ENCODE assay signal across 9 mouse cellular contexts in the genomic region with DNA sequence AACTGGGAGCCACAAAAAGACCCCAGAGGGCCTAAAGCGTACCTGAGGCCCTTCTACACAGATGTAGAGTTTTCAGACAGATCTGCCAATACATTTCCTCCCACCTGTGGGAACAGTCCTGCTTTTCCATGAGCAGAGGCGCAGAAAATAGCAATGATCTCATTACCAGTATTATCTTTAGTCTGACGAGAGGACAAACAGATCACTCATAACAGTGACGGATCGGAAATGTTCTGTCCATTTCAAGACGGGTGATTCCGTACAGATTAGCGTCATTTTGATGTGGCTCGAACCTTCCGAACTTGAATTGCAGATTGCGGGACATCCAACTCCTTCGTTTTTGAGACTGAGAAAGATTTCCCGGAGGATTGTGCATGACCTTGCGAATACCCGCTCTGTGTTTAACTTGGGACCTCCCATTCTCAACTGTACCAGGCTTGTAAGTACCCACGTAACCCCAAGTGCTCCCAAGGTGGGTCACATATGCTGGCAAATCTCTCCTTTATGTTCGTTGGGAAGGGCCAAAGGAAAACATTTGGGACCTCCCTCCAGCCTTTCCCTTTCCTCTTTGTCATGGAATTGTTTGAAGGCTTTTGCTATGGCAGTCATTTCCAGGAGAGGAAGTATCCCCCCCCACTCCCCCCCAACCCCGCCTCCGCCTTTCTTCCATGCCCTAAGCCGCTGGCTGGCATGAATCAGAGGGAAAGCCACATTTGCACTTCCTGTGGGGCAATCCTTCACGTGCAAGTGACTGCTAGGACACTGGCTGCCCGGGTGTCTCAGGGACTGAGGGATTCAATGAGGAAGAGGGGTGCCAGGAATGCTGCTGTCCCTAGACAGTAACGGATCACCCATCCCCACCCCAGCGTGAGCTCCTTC. TPM values are rescaled to one million over a fixed set of nuclear protein-coding genes. Genes with fewer than 3 reads are reported as not detected.
DNase-seq lines count a peak whose midpoint lies in the region; ATAC-seq and TF ChIP-seq lines count a peak whose summit lies in the region.
"Had no signal": no experiment of that assay in that cellular context is flagged by ENCODE, and none has a peak within 500 bp of the region (broad histone marks: within the 10 kb centered on the region; RNA-seq: fewer than 3 reads in every experiment).

No protein-coding gene starts in this region.

- no peaks in the 10 kb centered on the region for H3K36me3 ChIP-seq in kidney, adult 2 months (ENCODE audit: control insufficient read depth, insufficient read depth, low read length)
- no peaks in the 10 kb centered on the region for H3K36me3 ChIP-seq in kidney, postnatal 0 days (ENCODE audit: insufficient read depth, low read length)
- H3K36me3 ChIP-seq in midbrain, embryonic 12.5 days: no peaks in the 10 kb centered on the region

- no peak for TF ChIP-seq POLR2A in kidney, adult 2 months (IDR thresholded peaks at IDR 0.05; ENCODE audit: low read depth, low read length)

- TF ChIP-seq CTCF in kidney, adult 2 months (conservative IDR thresholded peaks at IDR 0.05; ENCODE audit: insufficient read depth, insufficient read length, low read depth, low read length): no peak
- TF ChIP-seq CTCF in kidney, postnatal 0 days (IDR thresholded peaks at IDR 0.05; ENCODE audit: low read depth): no peak

- H3K27me3 ChIP-seq in kidney, adult 2 months (replicated peaks; ENCODE audit: control insufficient read depth, insufficient read depth, low read length): no peaks in the 10 kb centered on the region
- no peaks in the 10 kb centered on the region for H3K27me3 ChIP-seq in kidney, postnatal 0 days (ENCODE audit: insufficient read depth, low read length)
- H3K27me3 ChIP-seq in midbrain, embryonic 12.5 days: peaks cover 27% of the 10 kb centered on the region

- peak; percentile 12 for DNase-seq in kidney, adult 2 months
- DNase-seq in kidney, postnatal 10 days: no peak
- peak; percentile 25 for DNase-seq in gastrocnemius, postnatal 25 days
- DNase-seq in kidney, postnatal 0 days (ENCODE audit: low spot score): peak; percentile 61
- DNase-seq in frontal cortex, postnatal 25 days (ENCODE audit: low spot score in 2 of 2): no peak
- no peak for DNase-seq in left cerebral cortex, postnatal 25 days (ENCODE audit: low spot score in 2 of 2)
- no peak for DNase-seq in urinary bladder, adult 2 months (ENCODE audit: low spot score)

- H3K9ac ChIP-seq in kidney, postnatal 0 days (ENCODE audit: low read depth, low read length): peak overlapping the region; percentile 43; the same call in 1 of the 2 replicates
- H3K9ac ChIP-seq in midbrain, embryonic 12.5 days (replicated peaks): peak overlapping the region; percentile 15; the same call in 1 of the 2 replicates

- no peaks in the 10 kb centered on the region for H3K4me1 ChIP-seq in kidney, adult 2 months (ENCODE audit: control insufficient read depth, insufficient read depth, low read length)
- H3K4me1 ChIP-seq in kidney, postnatal 0 days (replicated peaks; ENCODE audit: insufficient read depth, low read length): peaks cover 9% of the 10 kb centered on the region
- peaks cover 20% of the 10 kb centered on the region for H3K4me1 ChIP-seq in midbrain, embryonic 12.5 days

- peak overlapping the region; percentile 57 for H3K27ac ChIP-seq in kidney, adult 2 months (ENCODE audit: insufficient read depth, low read depth, low read length)
- peak overlapping the region; percentile 70 for H3K27ac ChIP-seq in kidney, postnatal 0 days
- H3K27ac ChIP-seq in midbrain, embryonic 12.5 days (replicated peaks): peak overlapping the region; percentile 35

- intact Hi-C loops in left cerebral cortex, postnatal 25 days (cut with DNase I): no loop called here

- WGBS in kidney, adult 2 months: 53% methylated on average over 24 of the region's 24 CpGs
- 56% methylated on average over 24 of the region's 24 CpGs for WGBS in kidney, postnatal 0 days
- 44% methylated on average over 24 of the region's 24 CpGs for WGBS in midbrain, embryonic 12.5 days

- no peaks in the 10 kb centered on the region for H3K9me3 ChIP-seq in kidney, postnatal 0 days (replicated peaks; ENCODE audit: low read length)
- peaks cover 3% of the 10 kb centered on the region; the same call in 1 of the 2 replicates for H3K9me3 ChIP-seq in midbrain, embryonic 12.5 days

- peak overlapping the region; percentile 45 for H3K4me2 ChIP-seq in kidney, postnatal 0 days (ENCODE audit: low read length)
- peak overlapping the region; percentile 53 for H3K4me2 ChIP-seq in midbrain, embryonic 12.5 days (replicated peaks)

- ATAC-seq in kidney, postnatal 0 days (replicated peaks; ENCODE audit: low FRiP score, low read depth): 0 out of 2 replicates have a peak, but pooled peaks have one; percentile 4
- peak; percentile 77 for ATAC-seq in midbrain, embryonic 12.5 days (ENCODE audit: low FRiP score, low read depth)

- H3K4me3 ChIP-seq in kidney, adult 2 months (ENCODE audit: insufficient read depth, low read depth, low read length): peak overlapping the region; percentile 16; the same call in 1 of the 2 replicates
- H3K4me3 ChIP-seq in kidney, postnatal 0 days (replicated peaks; ENCODE audit: low read depth, low read length): no peak overlapping the region; the same call in 1 of the 2 replicates
- H3K4me3 ChIP-seq in midbrain, embryonic 12.5 days: peak overlapping the region; percentile 25

RNA-seq across cellular contexts. Expression of a gene that starts 2.1 kb away (rescaled TPM):
- 0.55 and 1.4 TPM in 2 replicates for polyA plus RNA-seq in kidney, adult 2 months (2012; rRNA removed)
- not detected for total RNA-seq in gastrocnemius, postnatal 25 days (2021)
- polyA plus RNA-seq in kidney, postnatal 0 days (2015; fragmentation: Nextera tagmentation; extraction: Ambion mirVana): 0.37 and 0.62 TPM in 2 replicates
- 0.24 and 0.45 TPM in 2 replicates for polyA plus RNA-seq in midbrain, embryonic 12.5 days (2016; fragmentation: Nextera tagmentation; extraction: Ambion mirVana)
- total RNA-seq in left cerebral cortex, postnatal 25 days (2021): not detected
- 0.06 and 0.21 TPM in 2 replicates for polyA plus RNA-seq in urinary bladder, adult 2 months (2012; rRNA removed)

RNA-seq across cellular contexts. Expression of a gene that starts 54.3 kb away (rescaled TPM):
- 71.1 and 82.9 TPM in 2 replicates for polyA plus RNA-seq in kidney, adult 2 months (2012; rRNA removed)
- 10 to 100 TPM in 1 of 2 experiments, 1 to 10 TPM in 1; 4.8 to 10.2 TPM for total RNA-seq in gastrocnemius, postnatal 25 days (2021)
- 48.0 and 52.3 TPM in 2 replicates for polyA plus RNA-seq in kidney, postnatal 0 days (2015; fragmentation: Nextera tagmentation; extraction: Ambion mirVana)
- 2.3 and 4.0 TPM in 2 replicates for polyA plus RNA-seq in midbrain, embryonic 12.5 days (2016; fragmentation: Nextera tagmentation; extraction: Ambion mirVana)
- 10 to 100 TPM; 42.6 to 43.9 TPM for total RNA-seq in left cerebral cortex, postnatal 25 days (2021)
- polyA plus RNA-seq in urinary bladder, adult 2 months (2012; rRNA removed): 40.7 and 41.8 TPM in 2 replicates

RNA-seq across cellular contexts. Expression of a gene that starts 54.3 kb away (rescaled TPM):
- polyA plus RNA-seq in kidney, adult 2 months (2012; rRNA removed): 14.2 and 15.6 TPM in 2 replicates
- total RNA-seq in gastrocnemius, postnatal 25 days (2021): 1 to 10 TPM; 3.4 to 3.9 TPM
- polyA plus RNA-seq in kidney, postnatal 0 days (2015; fragmentation: Nextera tagmentation; extraction: Ambion mirVana): 31.8 and 34.8 TPM in 2 replicates
- 39.0 and 43.6 TPM in 2 replicates for polyA plus RNA-seq in midbrain, embryonic 12.5 days (2016; fragmentation: Nextera tagmentation; extraction: Ambion mirVana)
- 100 to 1,000 TPM; 143 to 147 TPM for total RNA-seq in left cerebral cortex, postnatal 25 days (2021)
- 5.6 and 5.9 TPM in 2 replicates for polyA plus RNA-seq in urinary bladder, adult 2 months (2012; rRNA removed)

RNA-seq across cellular contexts. Expression of a gene that starts 58.1 kb away (rescaled TPM):
- 0.16 TPM in 1 of 2 replicates, not detected in the other for polyA plus RNA-seq in kidney, adult 2 months (2012; rRNA removed)
- total RNA-seq in gastrocnemius, postnatal 25 days (2021): not detected
- polyA plus RNA-seq in kidney, postnatal 0 days (2015; fragmentation: Nextera tagmentation; extraction: Ambion mirVana): 0.20 and 0.42 TPM in 2 replicates
- not detected in 2 replicates for polyA plus RNA-seq in midbrain, embryonic 12.5 days (2016; fragmentation: Nextera tagmentation; extraction: Ambion mirVana)
- under 1 TPM; 0.25 to 0.28 TPM for total RNA-seq in left cerebral cortex, postnatal 25 days (2021)
- 0.41 and 0.52 TPM in 2 replicates for polyA plus RNA-seq in urinary bladder, adult 2 months (2012; rRNA removed)
- polyA plus RNA-seq: large intestine, adult 2 months had no signal

Comparison
In these comparisons a context has a peak if more than half of its experiments do, and no peak if none do; other contexts are left out.
1. DNase-seq: peak in kidney, adult 2 months (single experiment), gastrocnemius, postnatal 25 days (single experiment) and kidney, postnatal 0 days (single experiment); none in kidney, postnatal 10 days (single experiment), frontal cortex, postnatal 25 days (0 of 2), left cerebral cortex, postnatal 25 days (0 of 2) and urinary bladder, adult 2 months (single experiment).
2. Peak in every context shown above with its lines, with median percentiles within 50 percentile points of each other: H3K27ac ChIP-seq.